Mouse (Mus musculus) layer of hippocampus, postnatal 14 days (tissue): ENCODE measurements around the gene Chic2. TPM values are rescaled to one million over a fixed set of nuclear protein-coding genes. Genes with fewer than 3 reads are reported as not detected.

Source experiments
- DNase-seq, 2 experiments: peaks; one replicate each; pipeline ENCODE4 v3.0.0; 2021 to 2022; ENCODE audit warnings: low spot score in 2 of 2, mixed read lengths in 1 of 2
- long read RNA-seq, 2 experiments: library from polyadenylated mRNA; stranded (forward); transcript quantifications; one replicate each; pipeline ENCODE4 v2.0.0; 2021
- total RNA-seq, 2 experiments: library from RNA; stranded (reverse); gene quantifications; 2 replicates each; pipeline ENCODE4 v1.2.3; 2021

Gene Chic2
- total RNA-seq = 10 to 100 TPM; 26.7 TPM
- long read RNA-seq, experiment 1, full-length matches to known transcripts = 26 of 27 reads
- long read RNA-seq, experiment 1, partial matches to known transcripts = 0 of 27 reads
- long read RNA-seq, experiment 1, other reads (novel, unspliced or antisense) = 1 of 27 reads
- long read RNA-seq, experiment 2, full-length matches to known transcripts = 49 of 52 reads
- long read RNA-seq, experiment 2, partial matches to known transcripts = 1 of 52 reads
- long read RNA-seq, experiment 2, other reads (novel, unspliced or antisense) = 2 of 52 reads

DNA sequence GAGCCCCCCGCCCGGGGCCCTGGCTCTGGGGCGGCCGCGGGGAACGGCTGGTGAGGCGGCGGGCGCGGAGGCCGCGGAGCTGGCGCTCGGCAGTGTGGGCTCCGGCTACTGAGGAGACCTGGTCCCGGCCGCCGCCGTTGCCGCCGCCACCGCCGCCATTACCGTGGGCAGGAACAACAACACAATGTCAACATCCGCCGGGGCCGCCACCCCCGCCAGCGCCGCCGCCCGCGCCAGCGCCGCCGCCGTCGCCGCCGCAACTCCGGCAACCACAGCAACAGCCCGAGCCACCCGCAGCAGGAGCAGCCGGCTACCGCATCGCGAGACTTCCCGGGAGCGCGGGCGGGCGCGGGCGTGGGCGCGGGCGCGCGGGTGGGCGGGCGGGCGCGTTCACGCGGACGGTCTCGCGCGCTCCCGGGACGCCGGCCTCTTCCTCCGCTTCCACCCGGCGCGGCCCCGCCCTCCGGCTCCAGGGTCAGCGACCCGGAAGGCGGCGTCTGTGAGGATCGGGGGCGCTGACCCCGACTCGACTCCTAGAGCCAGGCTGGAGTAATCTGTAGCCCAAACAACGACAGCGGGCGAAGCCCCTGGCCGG is at the start of gene Chic2:
Gene Chic2, minus strand, starts transcription at position 465 of the 595 bp plus-strand sequence.
- DNase-seq = peak; percentile 78 to 87

DNA sequence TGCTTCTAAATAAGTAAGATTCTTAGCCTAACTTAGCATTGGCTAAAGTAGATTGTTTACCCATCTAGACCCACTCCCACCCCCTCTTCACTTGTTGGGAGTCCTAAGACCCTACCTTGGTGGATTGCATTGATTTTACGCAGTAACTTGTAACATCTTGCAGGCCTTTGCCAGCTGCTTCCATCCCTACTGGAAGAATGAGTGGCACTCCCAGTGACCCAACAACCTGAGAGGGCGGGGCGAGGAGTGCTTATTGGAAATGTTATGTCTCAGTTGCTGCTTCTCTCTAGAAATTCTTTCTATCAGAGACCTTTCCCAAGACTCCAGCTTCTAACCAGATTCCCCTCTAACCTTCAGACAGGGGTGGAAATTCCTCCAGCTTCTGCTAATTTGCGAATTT is 41.3 kb upstream of the Chic2 start:
- DNase-seq = no peak

DNA sequence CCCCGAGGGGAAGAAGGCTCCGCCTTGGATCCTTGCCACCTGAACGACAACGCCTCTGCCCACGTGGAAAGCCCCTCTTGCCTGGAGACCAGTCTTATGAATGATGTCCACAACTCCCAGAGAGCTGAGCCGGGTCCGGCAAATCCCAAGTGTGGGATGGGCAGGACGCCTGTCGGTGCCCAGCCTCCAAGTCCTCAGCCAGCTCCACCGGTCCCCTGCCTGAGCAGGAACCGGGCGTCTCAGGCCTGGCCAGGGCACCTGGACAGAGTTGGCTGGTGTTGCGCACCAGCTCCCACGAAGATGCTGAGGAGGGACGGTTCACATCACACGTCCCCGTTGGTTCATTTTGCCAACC is 40.9 kb upstream of the Chic2 start:
- no peak for DNase-seq

DNA sequence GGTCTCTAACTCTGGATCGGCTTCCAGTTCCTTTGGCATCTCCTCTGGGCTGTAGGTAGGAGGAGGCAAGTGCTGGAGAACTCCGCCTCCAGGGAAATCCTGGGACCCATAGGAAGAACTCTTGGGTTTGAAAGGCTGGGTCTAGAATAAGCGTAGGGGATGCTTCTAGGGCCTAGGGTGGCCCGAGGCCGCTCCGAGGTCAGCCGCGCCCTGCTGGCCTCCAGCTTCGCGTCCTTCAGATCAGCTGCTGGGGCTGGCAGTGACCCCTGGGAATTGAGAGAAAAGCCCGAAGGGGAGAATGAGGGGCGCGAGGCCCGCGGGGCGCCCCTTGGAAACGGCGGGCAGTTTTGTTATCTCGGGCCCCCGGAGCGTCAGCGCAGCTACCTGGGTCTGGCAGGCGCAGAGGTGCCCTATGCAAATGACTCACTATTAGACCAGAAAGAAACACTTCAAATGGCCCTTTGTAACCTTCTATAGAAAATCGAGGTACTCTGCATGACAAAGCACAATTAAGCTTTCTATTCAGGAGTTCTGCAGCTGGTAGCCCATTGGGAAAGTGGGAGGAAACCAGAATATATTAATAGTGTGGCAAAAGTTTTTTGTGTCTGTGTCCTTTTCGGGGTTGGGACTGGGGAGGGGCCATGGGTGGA is 40.4 kb upstream of the Chic2 start:
- DNase-seq = no peak

DNA sequence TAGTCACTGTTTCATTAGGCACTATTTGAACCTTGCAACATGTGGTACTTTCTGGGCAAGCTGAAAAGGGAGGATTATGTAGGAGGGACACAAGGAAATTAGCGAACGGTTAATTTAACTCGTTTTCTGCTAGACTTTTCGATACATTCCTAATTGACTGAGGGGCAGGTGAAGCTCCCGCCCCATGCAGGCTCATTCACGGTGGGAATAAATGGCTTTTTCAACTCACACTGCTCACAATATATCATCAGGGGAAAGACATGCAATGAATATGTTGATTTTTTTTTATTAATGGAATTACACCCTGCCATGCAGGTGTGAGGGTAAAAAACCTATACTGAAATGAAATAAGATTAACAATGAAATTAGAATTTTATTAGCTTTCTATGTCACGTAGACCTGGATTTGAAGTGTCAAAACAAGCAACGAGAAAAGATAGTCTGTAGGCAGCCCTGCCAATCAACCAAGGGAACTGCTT is 39.9 kb upstream of the Chic2 start:
- no peak for DNase-seq

DNA sequence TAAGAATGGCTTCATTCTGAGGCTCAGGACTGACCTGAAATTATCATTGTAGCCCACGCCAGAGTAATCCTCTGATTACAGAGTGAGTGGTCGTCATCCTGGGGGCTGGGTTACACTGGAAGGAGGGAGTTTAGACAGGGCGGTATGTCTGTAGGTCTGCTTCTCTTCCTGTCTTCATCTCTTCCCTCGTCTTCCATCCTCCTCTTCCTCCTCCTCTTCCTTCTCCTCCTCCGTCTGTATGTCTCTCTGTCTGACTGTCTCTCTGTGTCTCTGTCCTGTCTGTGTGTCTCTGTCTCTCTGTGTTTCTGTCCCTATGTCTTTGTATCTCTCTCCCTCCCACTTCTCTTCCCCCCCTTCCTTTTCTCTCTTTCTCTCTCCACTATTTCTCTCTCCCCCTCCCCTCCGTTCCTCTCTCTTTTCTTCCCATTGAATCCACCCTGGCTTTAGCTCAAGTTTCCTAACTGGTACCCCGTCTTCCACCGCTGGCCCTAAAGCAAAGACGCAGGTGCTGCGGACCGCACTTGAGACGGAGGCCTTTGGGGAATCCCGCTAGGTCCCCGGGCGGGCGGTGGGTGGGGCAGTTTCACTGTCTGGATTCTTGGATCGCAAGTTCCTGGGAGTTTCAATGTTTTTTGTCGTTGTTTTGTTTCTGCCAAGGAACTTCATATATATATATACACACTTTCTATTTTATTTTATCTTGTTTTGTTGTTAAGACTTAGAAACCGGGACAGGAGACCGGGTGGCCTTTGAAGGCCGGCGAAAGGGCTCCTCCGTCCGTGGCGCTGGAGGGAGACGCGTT is 39.2 kb upstream of the Chic2 start:
- no peak for DNase-seq

DNA sequence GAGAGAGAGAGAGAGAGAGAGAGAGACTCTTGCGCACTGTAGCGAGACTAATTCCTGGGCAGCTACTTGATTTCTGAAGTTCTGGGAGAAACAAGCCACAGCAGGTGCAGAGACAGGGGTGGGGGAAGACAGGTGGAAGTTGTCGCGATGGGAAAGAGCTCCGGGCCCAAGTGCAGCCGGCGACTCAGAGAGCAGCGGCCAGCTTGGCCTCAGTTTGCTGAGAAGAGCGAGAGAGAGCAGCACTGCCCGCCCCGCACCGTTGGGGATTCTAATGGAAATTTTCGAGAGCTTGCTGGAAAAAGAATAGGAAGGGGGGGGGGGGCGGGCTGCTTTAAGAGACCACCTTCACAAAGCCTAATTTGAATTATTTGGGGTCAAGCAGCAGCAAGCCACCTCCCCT is 38.5 kb upstream of the Chic2 start:
- no peak for DNase-seq

DNA sequence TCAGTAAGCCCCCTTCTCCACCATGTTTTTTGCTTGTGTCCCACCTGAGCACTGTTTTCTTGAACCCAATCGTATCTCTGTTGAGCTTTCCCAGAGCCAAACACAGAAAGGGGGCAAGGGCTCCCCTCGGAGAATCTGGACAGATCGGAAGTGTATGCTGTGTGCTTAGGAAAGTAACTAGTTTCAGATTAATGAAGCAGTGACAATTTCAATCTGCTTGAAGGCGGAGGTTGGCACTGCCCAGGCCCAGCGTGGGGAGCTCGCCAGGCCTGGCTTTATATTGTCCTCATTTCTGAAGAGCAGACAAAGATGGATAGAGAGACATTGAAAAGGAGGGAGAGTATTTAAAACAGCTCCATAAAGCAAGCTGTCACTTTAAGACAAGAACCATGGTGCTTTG is 37.9 kb upstream of the Chic2 start:
- no peak for DNase-seq

DNA sequence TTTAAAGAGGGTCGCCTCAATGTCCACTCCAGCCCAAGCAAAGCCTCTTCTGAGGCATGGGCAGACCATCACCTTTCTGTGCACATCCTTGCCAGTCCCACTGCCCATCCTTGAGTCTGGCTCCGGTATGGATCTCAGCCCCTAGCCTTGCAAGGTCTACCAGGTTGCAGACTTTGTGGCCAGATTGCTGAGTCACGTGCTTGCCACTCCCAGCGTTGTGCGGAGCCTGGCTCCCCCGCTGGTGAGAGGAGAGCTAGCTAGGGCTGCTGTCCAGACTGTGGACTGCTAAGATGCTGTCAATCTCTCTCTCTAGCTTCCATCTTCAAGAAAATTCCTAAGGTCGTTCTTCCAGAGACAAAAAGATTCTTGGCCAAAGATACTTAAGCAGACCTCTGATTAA is 35.0 kb upstream of the Chic2 start:
- no peak for DNase-seq

DNA sequence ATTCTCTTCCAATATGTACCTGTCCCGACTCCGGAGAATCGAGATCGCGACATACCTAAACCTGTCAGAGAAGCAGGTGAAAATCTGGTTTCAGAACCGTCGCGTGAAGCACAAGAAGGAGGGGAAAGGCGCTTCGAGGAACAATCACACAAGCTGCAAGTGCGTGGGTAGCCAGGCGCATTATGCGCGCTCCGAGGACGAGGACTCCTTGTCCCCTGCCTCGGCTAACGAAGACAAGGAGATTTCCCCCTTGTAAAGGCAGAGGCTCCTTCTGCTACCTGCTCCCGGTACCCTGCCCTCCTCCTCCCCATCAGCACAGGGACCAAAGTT is 32.4 kb upstream of the Chic2 start:
- no peak for DNase-seq

DNA sequence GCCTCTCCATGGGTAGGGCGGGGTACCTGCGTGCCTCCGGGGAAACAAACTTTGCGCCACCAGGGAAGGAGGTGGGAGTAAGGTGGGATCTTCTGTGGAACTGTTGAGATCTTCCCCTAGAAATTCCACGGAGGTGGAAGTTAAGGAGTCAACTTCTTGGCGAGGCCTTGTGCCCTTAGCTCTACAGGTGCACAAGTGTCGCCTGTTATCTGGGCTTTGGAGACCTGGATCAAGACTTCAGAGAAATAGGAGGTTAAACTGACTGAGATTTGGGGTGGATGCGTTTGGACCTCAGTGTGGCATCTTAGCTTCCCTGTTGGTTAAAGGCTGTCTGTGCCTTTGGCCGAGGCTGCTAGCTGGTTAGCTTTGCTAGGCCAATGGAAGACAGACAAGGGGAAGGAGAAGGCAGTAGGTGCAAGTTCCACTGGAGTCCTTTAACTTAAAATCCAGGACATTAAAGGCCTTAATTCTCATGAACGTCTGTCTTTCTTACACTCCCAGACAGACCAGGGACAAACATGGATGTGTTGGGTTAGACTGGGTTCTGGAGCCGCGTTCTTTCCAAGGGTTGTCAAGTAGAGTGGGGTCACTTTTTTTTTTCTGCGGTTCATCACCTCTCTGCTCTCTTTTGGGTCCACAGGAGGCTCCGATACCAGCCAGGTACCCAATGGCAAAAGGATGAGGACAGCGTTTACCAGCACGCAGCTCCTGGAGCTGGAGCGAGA is 31.9 kb upstream of the Chic2 start:
- no peak for DNase-seq

DNA sequence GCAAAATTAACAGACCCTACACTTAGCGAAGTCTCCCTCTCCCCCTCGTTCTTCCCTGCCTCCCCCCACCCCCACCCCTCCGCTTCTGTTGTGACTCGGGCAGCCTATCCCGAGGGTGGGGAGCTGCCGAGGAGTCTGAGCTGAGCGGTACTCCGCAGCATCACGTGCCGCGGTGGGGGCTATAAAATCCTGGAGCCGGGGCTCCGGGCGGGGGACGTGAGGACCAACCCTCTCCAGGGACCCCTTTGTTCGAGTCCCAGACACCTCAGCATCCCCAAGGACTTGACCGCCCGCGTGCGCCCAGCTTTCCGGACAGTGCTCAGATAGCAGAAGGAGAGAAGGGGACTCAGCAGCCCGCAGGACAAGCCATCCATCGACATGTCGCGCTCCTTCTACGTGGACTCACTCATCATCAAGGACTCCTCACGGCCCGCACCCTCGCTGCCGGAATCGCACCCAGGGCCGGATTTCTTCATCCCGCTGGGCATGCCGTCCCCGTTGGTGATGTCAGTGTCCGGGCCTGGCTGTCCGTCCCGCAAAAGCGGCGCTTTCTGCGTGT is 30.9 kb upstream of the Chic2 start, which contains the start of gene Gsx2:
Gene Gsx2, plus strand, starts transcription at position 219 of the 559 bp plus-strand sequence.
- DNase-seq = no peak

DNA sequence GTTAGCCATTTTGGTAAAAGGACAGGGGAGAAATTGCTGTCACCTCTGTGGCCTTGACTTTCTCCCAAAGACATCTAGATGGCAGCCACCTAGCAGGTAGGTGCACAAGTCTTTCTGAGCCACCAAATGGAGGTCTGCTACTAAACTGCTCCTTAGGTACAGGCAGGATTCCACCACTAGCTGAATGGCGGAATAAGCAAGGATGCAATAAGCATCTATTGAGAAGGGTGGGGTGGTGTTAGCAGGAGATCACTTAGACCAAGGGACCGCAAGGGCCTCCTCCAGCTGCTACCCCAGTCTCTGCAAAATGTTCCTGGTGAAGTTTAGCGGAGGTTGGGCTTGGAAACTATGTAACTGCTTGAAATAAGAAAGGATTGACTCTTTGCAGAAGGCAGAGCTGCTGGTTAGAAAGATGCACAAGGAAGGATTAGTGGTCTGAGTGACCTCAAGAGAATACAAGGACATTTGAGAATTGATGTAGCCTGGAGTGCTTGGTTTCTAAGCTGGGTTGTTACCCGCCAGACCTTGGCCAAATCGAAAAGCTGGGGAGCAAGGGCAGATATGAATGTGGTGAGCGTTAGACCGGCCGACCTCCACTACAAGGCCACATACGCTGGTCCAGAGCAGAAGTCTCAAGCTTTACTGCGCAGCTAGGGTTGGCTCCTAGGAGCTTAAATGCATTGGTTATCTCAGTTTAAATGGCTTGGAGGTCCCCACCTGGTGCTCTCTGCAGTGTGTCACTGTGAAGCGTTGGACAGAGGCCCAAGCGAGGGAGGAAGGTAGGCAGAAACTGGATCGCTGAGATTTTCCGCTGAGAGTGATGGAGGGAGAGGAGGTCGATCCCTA is 30.2 kb upstream of the Chic2 start:
- no peak for DNase-seq

DNA sequence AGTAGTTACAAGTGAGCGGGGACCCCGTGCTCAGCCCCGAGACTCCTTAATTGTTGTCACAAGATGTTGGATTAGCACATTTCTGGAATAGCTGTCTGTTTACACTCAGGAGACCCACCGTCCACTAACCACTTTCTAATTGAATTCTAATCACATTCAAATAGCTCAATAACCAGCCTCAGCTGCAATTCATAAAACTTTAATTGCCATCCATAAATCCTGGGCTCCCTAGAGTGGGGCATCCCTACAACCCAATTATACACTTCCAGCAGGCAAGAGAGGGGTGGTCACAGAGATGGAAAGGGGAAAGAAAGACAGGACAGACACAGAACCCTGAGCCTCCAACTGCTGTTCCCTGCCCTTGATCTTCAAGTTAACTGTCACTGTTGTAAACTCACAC is 29.6 kb upstream of the Chic2 start:
- DNase-seq = no peak

DNA sequence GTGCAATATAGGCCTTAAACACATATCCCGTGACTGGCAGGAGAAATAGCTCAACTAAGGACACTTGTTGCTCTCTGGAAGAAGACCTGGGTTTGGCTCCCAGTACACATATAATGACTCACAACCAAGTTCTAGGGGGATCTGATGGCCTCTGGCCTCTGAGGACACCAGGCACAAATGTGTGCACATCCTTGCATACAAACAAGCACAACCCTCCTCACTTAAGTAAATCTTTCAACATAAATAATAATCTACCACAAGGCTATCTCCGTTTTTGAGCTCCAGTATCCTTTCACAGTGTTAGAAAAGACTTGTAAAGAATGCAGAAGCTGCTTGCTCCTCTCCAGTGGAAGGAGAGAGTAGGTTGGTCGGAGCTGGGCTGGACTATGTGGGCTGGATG is 29.1 kb upstream of the Chic2 start:
- no peak for DNase-seq

DNA sequence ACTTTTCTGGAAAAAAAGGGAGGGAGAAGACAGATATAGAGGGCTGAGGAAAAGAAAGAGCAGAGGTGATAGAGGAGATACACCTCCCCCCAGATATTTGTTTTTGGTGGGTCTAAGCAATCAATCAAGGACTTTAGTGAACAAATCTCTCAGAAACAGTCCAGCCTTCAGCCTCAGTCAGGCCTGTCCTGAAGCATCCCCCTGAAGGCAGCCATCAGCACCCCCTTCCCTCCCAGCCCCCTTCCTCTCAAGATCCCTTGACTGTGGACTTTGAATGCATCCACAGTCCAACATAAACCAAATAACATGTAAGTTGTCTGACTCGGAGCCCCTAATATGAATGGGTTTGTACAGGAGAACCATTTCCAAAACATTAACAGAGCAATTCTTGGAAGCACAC is 28.6 kb upstream of the Chic2 start:
- no peak for DNase-seq

DNA sequence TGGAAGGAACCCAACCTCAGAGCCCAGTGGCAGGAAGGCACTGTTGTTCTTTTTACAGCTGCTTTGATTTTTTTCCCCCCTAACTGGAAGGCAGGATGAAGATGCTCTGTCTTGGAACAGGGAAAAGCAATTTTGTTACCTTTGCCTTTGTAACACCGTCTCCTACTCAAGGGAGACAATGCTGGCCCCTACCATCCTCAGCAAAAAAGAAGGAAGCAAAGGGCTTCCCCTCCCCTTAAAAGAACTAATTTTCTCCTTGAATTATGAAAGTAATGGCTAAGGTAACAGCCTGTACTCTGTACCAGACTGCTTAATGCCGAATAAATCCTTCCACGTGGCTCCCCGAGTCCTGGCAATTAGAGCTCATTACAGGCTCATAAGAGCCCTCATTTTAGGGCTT is 28.0 kb upstream of the Chic2 start:
- no peak for DNase-seq

DNA sequence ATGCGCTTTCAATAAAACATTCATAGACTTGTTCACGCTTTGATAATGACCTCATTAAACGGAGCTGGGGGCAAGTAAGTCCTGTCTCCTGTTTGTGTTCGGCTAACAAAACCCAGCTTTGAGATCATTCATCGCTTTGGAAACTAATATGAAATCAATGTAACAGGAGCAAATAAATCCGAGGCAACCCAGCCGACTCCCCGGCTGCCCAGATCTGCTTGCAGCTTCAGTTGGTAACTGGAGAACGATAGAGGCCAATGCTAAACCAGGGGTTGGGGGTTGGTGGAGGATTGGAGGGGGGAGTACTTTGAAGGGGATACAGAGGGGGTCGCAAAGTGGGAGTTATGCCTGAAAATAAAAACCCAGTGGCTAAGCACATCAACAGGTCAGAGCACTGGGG is 27.4 kb upstream of the Chic2 start:
- no peak for DNase-seq

DNA sequence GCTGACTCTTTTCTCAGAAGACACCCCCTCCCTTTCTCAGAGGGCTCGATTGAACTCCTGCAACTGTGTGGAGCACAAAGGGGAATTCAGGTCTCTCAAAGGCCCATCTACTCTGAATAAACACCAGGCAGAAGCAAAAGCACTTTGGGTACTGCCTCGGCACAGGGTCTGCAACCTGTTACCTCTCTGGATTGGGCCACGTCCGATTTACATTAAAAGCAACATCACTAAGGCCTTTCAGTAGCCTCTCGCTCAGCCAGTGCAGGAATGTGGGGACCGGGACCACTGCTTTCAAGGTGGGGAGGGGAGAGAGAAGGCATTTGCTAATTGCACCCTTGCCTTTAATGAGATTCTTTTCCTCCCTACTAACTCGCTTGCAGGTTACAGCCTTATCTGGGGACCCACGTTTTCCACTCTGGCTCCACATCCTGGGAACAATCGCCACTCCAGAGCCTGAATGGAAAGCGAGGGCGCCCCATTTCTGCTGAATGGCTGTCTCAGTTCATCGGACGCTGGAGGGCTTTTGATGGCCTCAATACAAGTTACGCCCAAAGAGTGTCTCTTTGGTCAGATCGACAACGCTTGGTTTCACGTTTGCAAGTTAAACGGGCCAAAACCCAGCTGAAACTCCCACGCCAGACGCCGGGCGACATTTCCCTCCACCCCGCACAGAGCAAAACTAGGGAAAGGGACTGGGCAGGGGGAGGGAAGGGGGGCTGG is 26.2 kb upstream of the Chic2 start:
- DNase-seq = no peak
